Mouse (Mus musculus) stomach, embryonic 16.5 days (tissue): ENCODE results near the gene Cpne5. TPM values are rescaled to one million over a fixed set of nuclear protein-coding genes. Genes with fewer than 3 reads are reported as not detected.
"Not testable (repeated sequence)": the region's sequence is repeated elsewhere in the genome, so short reads cannot be mapped to it uniquely, and the experiment has no call there.

ENCODE experiments used
- ATAC-seq: fragments of 200-750 bp; cut with Nextera tagmentation; 2 replicates; pipeline ENCODE4 v1.8.0; 2017; ENCODE audit warnings: moderate number of reproducible peaks, moderate TSS enrichment; ENCODE audit not compliant: insufficient read depth, low FRiP score
- H3K27ac ChIP-seq: fragments of 300-500 bp; sonication (generic); 2 replicates; pipeline ENCODE4 v1.5.1; 2014; ENCODE audit warnings: low read length
- H3K27me3 ChIP-seq: fragments of 300-500 bp; sonication (generic); 2 replicates; pipeline ENCODE4 v1.6.1; 2014; ENCODE audit warnings: low read length, control low read depth, mixed read lengths; ENCODE audit not compliant: control insufficient read depth, insufficient read depth
- H3K36me3 ChIP-seq: fragments of 300-500 bp; sonication (generic); 2 replicates; pipeline ENCODE4 v1.6.1; 2014; ENCODE audit warnings: low read length; ENCODE audit not compliant: control insufficient read depth, insufficient read depth
- H3K4me1 ChIP-seq: fragments of 300-500 bp; sonication (generic); 2 replicates; pipeline ENCODE4 v1.6.1; 2014; ENCODE audit warnings: low read length, control low read depth, mixed read lengths; ENCODE audit not compliant: control insufficient read depth, insufficient read depth
- H3K4me2 ChIP-seq: fragments of 300-500 bp; sonication (generic); 2 replicates; pipeline ENCODE4 v1.6.1; 2014; ENCODE audit warnings: low read depth, low read length, mixed read lengths
- H3K4me3 ChIP-seq: fragments of 300-500 bp; sonication (generic); replicated peaks from 2 replicates; pipeline ENCODE4 v1.5.1; 2014; ENCODE audit warnings: mild to moderate bottlenecking, low read length
- H3K9ac ChIP-seq: fragments of 300-500 bp; sonication (generic); 2 replicates; pipeline ENCODE4 v1.6.1; 2014; ENCODE audit warnings: low read length
- H3K9me3 ChIP-seq: fragments of 300-500 bp; sonication (generic); replicated peaks from 2 replicates; pipeline ENCODE4 v1.6.1; 2016; ENCODE audit warnings: low read length, control low read depth; ENCODE audit not compliant: control insufficient read depth
- WGBS: fragments of 180-500 bp; shearing (Covaris S2); extraction: QIAGEN DNeasy Blood & Tissue Kit; methylation state at CpG from one replicate; pipeline ENCODE4 v1.1.7; 2014; 5-methylcytosine and 5-hydroxymethylcytosine counted together
- polyA plus RNA-seq: library from polyadenylated mRNA; unstranded; fragments of >200 nt; fragmentation: Nextera tagmentation; extraction: Ambion mirVana; gene quantifications from 2 replicates; pipeline ENCODE4 v1.2.1, GENCODE M21; 2015

Gene Cpne5
- polyA plus RNA-seq, 1 experiment from 2014 or later = 7.5 TPM

GRCm38 (mm10) chr17:29111332-29111731 is 126.6 kb downstream of the Cpne5 start:
- H3K4me3 ChIP-seq = no peak overlapping the region
- H3K4me2 ChIP-seq = no peak overlapping the region
- no peaks in the 10 kb centered on the region for H3K9me3 ChIP-seq
- no peaks in the 10 kb centered on the region for H3K36me3 ChIP-seq
- H3K9ac ChIP-seq = no peak overlapping the region
- no peak for ATAC-seq
- H3K27ac ChIP-seq = no peak overlapping the region
- WGBS = 72% methylated on average over 5 of the region's 5 CpGs
- H3K4me1 ChIP-seq = no peaks in the 10 kb centered on the region
- H3K27me3 ChIP-seq = no peaks in the 10 kb centered on the region

GRCm38 (mm10) chr17:29110356-29110755 is 127.6 kb downstream of the Cpne5 start:
- not testable (repeated sequence) for H3K4me3 ChIP-seq, H3K27ac ChIP-seq, H3K4me2 ChIP-seq, H3K9me3 ChIP-seq, H3K4me1 ChIP-seq, ATAC-seq, H3K9ac ChIP-seq, H3K36me3 ChIP-seq, H3K27me3 ChIP-seq
- WGBS = 85% methylated on average over 6 of the region's 6 CpGs

Other genes with a start within 250 kb of the Cpne5 start
- gene Stk38, start 230.2 kb downstream of the Cpne5 start, polyA plus RNA-seq = 118 and 120 TPM in 2 replicates
- gene Srsf3, start 205.5 kb downstream of the Cpne5 start, polyA plus RNA-seq = 456 and 477 TPM in 2 replicates
- gene Cdkn1a, start 147.2 kb downstream of the Cpne5 start, polyA plus RNA-seq = 144 and 167 TPM in 2 replicates
- 4.0 and 4.1 TPM in 2 replicates for gene Rab44, start 124.0 kb downstream of the Cpne5 start, polyA plus RNA-seq
- 129 and 130 TPM in 2 replicates for gene Ppil1, start 26.0 kb upstream of the Cpne5 start, polyA plus RNA-seq
- gene BC004004, start 30.6 kb upstream of the Cpne5 start, polyA plus RNA-seq = 82.2 and 83.0 TPM in 2 replicates
- gene Pi16, start 79.5 kb upstream of the Cpne5 start, polyA plus RNA-seq = 1.8 and 2.6 TPM in 2 replicates
- 91.7 and 102 TPM in 2 replicates for gene Mtch1, start 109.8 kb upstream of the Cpne5 start, polyA plus RNA-seq
- gene Fgd2, start 122.7 kb upstream of the Cpne5 start, polyA plus RNA-seq = 12.1 and 13.1 TPM in 2 replicates